Comparison of ENCODE assay signal across 8 mouse cellular contexts in the genomic region with DNA sequence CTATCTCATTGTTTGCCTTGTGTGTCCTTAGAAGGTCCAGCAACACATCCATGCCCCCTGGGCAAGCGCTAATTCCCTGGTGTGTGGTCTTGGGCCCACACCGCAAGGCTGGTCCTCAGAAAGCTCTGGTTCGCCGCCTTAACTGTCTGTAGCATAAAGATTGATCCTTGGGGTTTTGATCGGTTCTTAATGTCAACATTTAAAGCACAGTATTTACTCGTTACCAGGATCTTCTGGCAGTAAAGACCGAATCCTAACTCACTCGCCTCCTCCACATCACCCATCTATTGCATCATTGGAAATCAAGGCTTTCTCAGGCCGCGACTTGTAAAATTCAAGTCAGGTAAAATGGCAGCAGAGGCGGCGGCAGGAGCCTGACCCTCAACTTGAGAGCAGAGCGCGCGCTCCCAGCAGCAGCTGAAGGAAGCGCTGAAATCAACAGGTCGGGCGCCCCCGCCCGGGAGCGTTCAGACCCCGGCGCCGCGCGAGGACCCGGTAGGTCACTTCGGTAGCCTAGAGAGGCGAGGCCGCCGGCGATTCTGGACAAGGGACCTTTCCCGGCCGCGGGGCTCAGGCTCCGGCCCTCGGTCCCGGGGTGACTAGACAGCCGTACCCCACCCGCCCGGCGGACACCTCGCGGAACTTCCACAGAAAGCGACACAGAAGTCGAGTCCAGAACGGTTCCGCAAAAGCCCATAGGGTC. TPM values are rescaled to one million over a fixed set of nuclear protein-coding genes. Genes with fewer than 3 reads are reported as not detected.
DNase-seq lines count a peak whose midpoint lies in the region; ATAC-seq lines count a peak whose summit lies in the region.

No protein-coding gene starts in this region.

- H3K9ac ChIP-seq in intestine, embryonic 15.5 days, result peak overlapping the region; percentile 56
- peak overlapping the region; percentile 67 for H3K9ac ChIP-seq in limb, embryonic 11.5 days (ENCODE audit: low read length)
- peak overlapping the region; percentile 61 for H3K9ac ChIP-seq in midbrain, embryonic 11.5 days (ENCODE audit: low read length)

- no peaks in the 10 kb centered on the region for H3K36me3 ChIP-seq in intestine, embryonic 15.5 days
- H3K36me3 ChIP-seq in limb, embryonic 11.5 days (ENCODE audit: control insufficient read depth, insufficient read depth, low read length), result no peaks in the 10 kb centered on the region
- H3K36me3 ChIP-seq in midbrain, embryonic 11.5 days (ENCODE audit: control insufficient read depth, insufficient read depth, low read length), result no peaks in the 10 kb centered on the region

- peak overlapping the region; percentile 68 for H3K27ac ChIP-seq in intestine, embryonic 15.5 days
- H3K27ac ChIP-seq in limb, embryonic 11.5 days (replicated peaks; ENCODE audit: low read depth, low read length), result no peak overlapping the region
- no peak overlapping the region for H3K27ac ChIP-seq in midbrain, embryonic 11.5 days (ENCODE audit: low read depth, low read length)

- intact Hi-C loops in gastrocnemius, postnatal 36 days (cut with DNase I), result loop anchor here (2.0 to 5.0 kb wide), 2 partner anchors 19 to 56 kb away; no protein-coding TSS in a partner anchor

- no peaks in the 10 kb centered on the region for H3K9me3 ChIP-seq in intestine, embryonic 15.5 days
- H3K9me3 ChIP-seq in limb, embryonic 11.5 days (ENCODE audit: control insufficient read depth, low read length), result no peaks in the 10 kb centered on the region
- no peaks in the 10 kb centered on the region for H3K9me3 ChIP-seq in midbrain, embryonic 11.5 days (ENCODE audit: control insufficient read depth, low read length)

- H3K4me1 ChIP-seq in intestine, embryonic 15.5 days (replicated peaks), result no peaks in the 10 kb centered on the region
- H3K4me1 ChIP-seq in limb, embryonic 11.5 days (ENCODE audit: control insufficient read depth, insufficient read depth, low read length), result 0 out of 2 replicates have a peak, but pooled peaks cover 5% of the 10 kb centered on the region
- no peaks in the 10 kb centered on the region; the same call in 1 of the 2 replicates for H3K4me1 ChIP-seq in midbrain, embryonic 11.5 days (ENCODE audit: control insufficient read depth, insufficient read depth, low read length)

- 3% methylated on average over 47 of the region's 48 CpGs for WGBS in intestine, embryonic 15.5 days
- 3% methylated on average over 40 of the region's 48 CpGs for WGBS in limb, embryonic 11.5 days
- 3% methylated on average over 47 of the region's 48 CpGs for WGBS in midbrain, embryonic 11.5 days

- H3K27me3 ChIP-seq in intestine, embryonic 15.5 days (replicated peaks), result no peaks in the 10 kb centered on the region
- H3K27me3 ChIP-seq in limb, embryonic 11.5 days (ENCODE audit: control insufficient read depth, insufficient read depth, low read length), result no peaks in the 10 kb centered on the region
- H3K27me3 ChIP-seq in midbrain, embryonic 11.5 days (ENCODE audit: control insufficient read depth, insufficient read depth, low read length), result peaks cover 3% of the 10 kb centered on the region; the same call in 1 of the 2 replicates

- peak overlapping the region; percentile 74 for H3K4me3 ChIP-seq in intestine, embryonic 15.5 days (replicated peaks)
- H3K4me3 ChIP-seq in limb, embryonic 11.5 days (ENCODE audit: low read depth, low read length), result peak overlapping the region; percentile 83
- peak overlapping the region; percentile 68 for H3K4me3 ChIP-seq in midbrain, embryonic 11.5 days (ENCODE audit: low read depth, low read length)

- ATAC-seq in intestine, embryonic 15.5 days, result peak; percentile 63
- ATAC-seq in limb, embryonic 11.5 days (ENCODE audit: insufficient number of reproducible peaks, low FRiP score, low TSS enrichment, low read depth), result peak; percentile 23; the same call in 1 of the 2 replicates
- ATAC-seq in midbrain, embryonic 11.5 days (ENCODE audit: low FRiP score), result peak; percentile 65; the same call in 1 of the 2 replicates

- peak overlapping the region; percentile 98 for H3K4me2 ChIP-seq in intestine, embryonic 15.5 days (replicated peaks)
- H3K4me2 ChIP-seq in limb, embryonic 11.5 days (ENCODE audit: low read depth, severe bottlenecking), result peak overlapping the region; percentile 97
- peak overlapping the region; percentile 100 for H3K4me2 ChIP-seq in midbrain, embryonic 11.5 days

- peak; percentile 87 to 96 for DNase-seq in adrenal gland, adult (ENCODE audit: inconsistent age in 2 of 2, low spot score in 1 of 2)
- DNase-seq in embryo, embryonic 10 days (ENCODE audit: low spot score), result peak; percentile 83
- DNase-seq in gastrocnemius, postnatal 36 days, result peak; percentile 73 to 79
- peak; percentile 86 for DNase-seq in limb, embryonic 11.5 days (ENCODE audit: low spot score)
- DNase-seq in midbrain, embryonic 11.5 days (ENCODE audit: low spot score, missing footprints), result peak; percentile 95
- peak; percentile 54 for DNase-seq in skeletal muscle tissue, adult 2 months (ENCODE audit: low read depth, low spot score)
- DNase-seq in yolk sac, embryonic 10.5 days (ENCODE audit: low spot score), result peak; percentile 68

RNA-seq across cellular contexts. Expression of a gene that starts 0.7 kb away (rescaled TPM):
- 1 to 10 TPM; 3.3 to 5.6 TPM for total RNA-seq in gastrocnemius, postnatal 36 days (2021)
- polyA plus RNA-seq in intestine, embryonic 15.5 days (2015; fragmentation: Nextera tagmentation; extraction: Ambion mirVana), result 2.0 and 2.1 TPM in 2 replicates
- polyA plus RNA-seq in limb, embryonic 11.5 days (2014; fragmentation: Nextera tagmentation; extraction: Ambion mirVana), result 2.2 and 2.4 TPM in 2 replicates
- 1.9 and 2.1 TPM in 2 replicates for polyA plus RNA-seq in midbrain, embryonic 11.5 days (2014; fragmentation: Nextera tagmentation; extraction: Ambion mirVana)
